Mouse (Mus musculus) regulatory T cell (primary cell): ENCODE measurements around the gene Zfp956.
"Not testable (repeated sequence)": the region's sequence is repeated elsewhere in the genome, so short reads cannot be mapped to it uniquely, and the experiment has no call there.

Experiments
- in situ Hi-C: fragments of 300-600 bp; cut with MboI, MseI; formaldehyde crosslinking; loops from one replicate; pipeline ENCODE4 v1.15.1; 2025; ENCODE audit warnings: high pct_unique_total_duplicates

Zfp956 gene

DNA sequence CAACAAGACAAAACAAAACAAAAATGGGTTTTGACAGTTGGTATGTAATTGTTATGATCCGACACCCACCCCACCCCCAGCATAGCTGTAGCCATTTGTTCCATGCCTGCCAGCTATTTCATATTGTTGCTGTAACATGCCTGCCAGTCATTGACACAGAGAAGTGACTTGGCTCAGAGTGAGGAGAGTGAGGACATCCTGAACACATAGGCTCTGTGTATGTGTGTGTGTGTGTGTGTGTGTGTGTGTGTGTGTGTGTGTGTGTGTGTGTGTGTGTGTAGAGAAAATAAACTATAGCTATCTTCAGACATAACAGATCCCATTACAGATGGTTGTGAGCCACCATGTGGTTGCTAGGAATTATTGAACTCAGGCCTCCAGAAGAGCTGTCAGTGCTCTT is 15.0 kb downstream of the Zfp956 start:
- in situ Hi-C loops = not testable (repeated sequence)

GRCm38 (mm10) chr6:47974599-47974998 is 21.4 kb downstream of the Zfp956 start:
- in situ Hi-C loops = no loop called here

- in situ Hi-C loops = no loop called here
Observed at GRCm38 (mm10) chr6:47978897-47979368, 25.7 kb downstream of the Zfp956 start.

GRCm38 (mm10) chr6:47983936-47984335 is 30.7 kb downstream of the Zfp956 start:
- in situ Hi-C loops = no loop called here

DNA sequence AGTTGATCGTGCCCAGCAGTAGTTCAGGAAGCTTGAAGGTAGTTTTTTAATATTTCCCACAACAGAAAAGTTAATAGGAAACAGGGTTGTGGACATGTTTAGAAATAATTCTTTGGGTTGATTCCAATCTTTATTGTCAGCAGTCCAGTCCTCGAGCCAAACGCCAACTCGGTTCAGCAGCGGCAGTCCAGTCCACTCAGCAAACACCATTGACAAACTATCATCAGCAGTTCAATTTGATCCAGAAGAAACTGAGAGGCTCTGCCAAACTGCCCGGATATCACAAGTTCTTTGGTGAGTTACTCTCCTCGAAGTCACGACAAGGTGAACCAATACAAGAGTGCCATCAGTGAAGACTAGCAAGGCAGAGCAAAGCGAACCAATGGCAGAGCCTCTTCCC is 42.5 kb downstream of the Zfp956 start:
- in situ Hi-C loops = no loop called here

- in situ Hi-C loops = no loop called here
Observed at GRCm38 (mm10) chr6:48010727-48011126, 57.5 kb downstream of the Zfp956 start.
